Mouse (Mus musculus): ENCODE data around the gene Limch1.

The Limch1 gene

GRCm38 (mm10) chr5:66918316-66919305 lies 173.0 kb downstream of the Limch1 start:
- DNase-seq (ENCODE audit: low read depth, low spot score) = no peak

GRCm38 (mm10) chr5:66922582-66922981 lies 177.0 kb downstream of the Limch1 start:
- DNase-seq (ENCODE audit: low read depth, low spot score) = no peak

GRCm38 (mm10) chr5:66929291-66929690 lies 183.7 kb downstream of the Limch1 start:
- no peak for DNase-seq (ENCODE audit: low read depth, low spot score)

GRCm38 (mm10) chr5:66933134-66933804 lies 187.6 kb downstream of the Limch1 start:
- DNase-seq (ENCODE audit: low read depth, low spot score) = no peak

- no peak for DNase-seq (ENCODE audit: low read depth, low spot score)
These were observed 189.0 kb downstream of the Limch1 start for GRCm38 (mm10) chr5:66934585-66934984.

- DNase-seq (ENCODE audit: low read depth, low spot score) = no peak
These were observed 191.7 kb downstream of the Limch1 start for GRCm38 (mm10) chr5:66937376-66937775.

- DNase-seq (ENCODE audit: low read depth, low spot score) = no peak
These were observed 196.3 kb downstream of the Limch1 start for GRCm38 (mm10) chr5:66941710-66942450.

- no peak for DNase-seq (ENCODE audit: low read depth, low spot score)
These were observed 197.3 kb downstream of the Limch1 start for GRCm38 (mm10) chr5:66942922-66943321.

- no peak for DNase-seq (ENCODE audit: low read depth, low spot score)
These were observed 197.9 kb downstream of the Limch1 start for GRCm38 (mm10) chr5:66943521-66943920.

- DNase-seq (ENCODE audit: low read depth, low spot score) = no peak
These were observed 202.3 kb downstream of the Limch1 start for GRCm38 (mm10) chr5:66947958-66948357.

- DNase-seq (ENCODE audit: low read depth, low spot score) = no peak
These were observed 203.6 kb downstream of the Limch1 start for GRCm38 (mm10) chr5:66949098-66949692.

GRCm38 (mm10) chr5:66953375-66953774 lies 207.7 kb downstream of the Limch1 start:
- no peak for DNase-seq (ENCODE audit: low read depth, low spot score)

GRCm38 (mm10) chr5:66953971-66954644 lies 208.5 kb downstream of the Limch1 start:
- no peak for DNase-seq (ENCODE audit: low read depth, low spot score)

- no peak for DNase-seq (ENCODE audit: low read depth, low spot score)
These were observed 209.6 kb downstream of the Limch1 start for GRCm38 (mm10) chr5:66955245-66955644.

GRCm38 (mm10) chr5:66957656-66958055 lies 212.0 kb downstream of the Limch1 start:
- DNase-seq (ENCODE audit: low read depth, low spot score) = no peak

- no peak for DNase-seq (ENCODE audit: low read depth, low spot score)
These were observed 212.5 kb downstream of the Limch1 start for GRCm38 (mm10) chr5:66958118-66958517.

GRCm38 (mm10) chr5:66959968-66960367 lies 214.3 kb downstream of the Limch1 start:
- DNase-seq (ENCODE audit: low read depth, low spot score) = no peak

GRCm38 (mm10) chr5:66965442-66965841 lies 219.8 kb downstream of the Limch1 start:
- no peak for DNase-seq (ENCODE audit: low read depth, low spot score)

- DNase-seq (ENCODE audit: low read depth, low spot score) = no peak
These were observed 221.5 kb downstream of the Limch1 start for GRCm38 (mm10) chr5:66967147-66967546.

GRCm38 (mm10) chr5:66967646-66968045 lies 222.0 kb downstream of the Limch1 start:
- no peak for DNase-seq (ENCODE audit: low read depth, low spot score)

All from ES-CJ7 (cell line).